Mouse (Mus musculus) hematopoietic stem cell, adult 5-6 weeks (primary cell): ENCODE data around the gene Wbp1. TPM values are rescaled to one million over a fixed set of nuclear protein-coding genes. Genes with fewer than 3 reads are reported as not detected.
A peak's percentile ranks its signal among the peaks of the same experiment; 100 is the strongest.

Source experiments
- ATAC-seq, 2 experiments: fragments of 125-278 bp in 1 of 2; replicated peaks in 1 of 2; 2 replicates each; pipeline ENCODE4 v1.8.0; 2016 to 2017; ENCODE audit warnings: inconsistent platforms in 2 of 2, mild to moderate bottlenecking in 2 of 2, moderate number of reproducible peaks in 2 of 2, low read depth in 1 of 2, moderate TSS enrichment in 1 of 2; ENCODE audit not compliant: low FRiP score in 2 of 2, poor library complexity in 2 of 2, severe bottlenecking in 2 of 2, insufficient read depth in 1 of 2, low TSS enrichment in 1 of 2
- total RNA-seq: library from RNA; stranded (forward); fragments of 172-1452, 232-1000 nt; gene quantifications from 2 replicates; pipeline ENCODE4 v1.2.3, GENCODE M21; 2017

Wbp1 gene
- total RNA-seq, 1 experiment from 2014 or later, result 226 TPM

GRCm38 (mm10) chr6:83103130-83103650 is 18.2 kb downstream of the Wbp1 start:
- ATAC-seq, result no peak

GRCm38 (mm10) chr6:83101688-83102556 is 19.4 kb downstream of the Wbp1 start:
- peak; percentile 66 to 75 for ATAC-seq

- peak; percentile 85 to 87 for ATAC-seq
Measured at GRCm38 (mm10) chr6:83101316-83101687, 20.1 kb downstream of the Wbp1 start, which contains the start of the genes Ccdc142 and Gm42688. Gene Ccdc142, plus strand, starts transcription at chr6:83101601. Gene Gm42688, plus strand, starts transcription at chr6:83101617.

- no peak for ATAC-seq
Measured at GRCm38 (mm10) chr6:83098411-83098810, 22.9 kb downstream of the Wbp1 start.

GRCm38 (mm10) chr6:83095968-83096367 is 25.4 kb downstream of the Wbp1 start:
- no peak for ATAC-seq

GRCm38 (mm10) chr6:83092416-83093127 is 28.8 kb downstream of the Wbp1 start:
- ATAC-seq, result peak in 1 of 2 experiments; percentile 37; a peak in 1 of 4 replicates

- ATAC-seq, result no peak
Measured at GRCm38 (mm10) chr6:83087926-83088260, 33.5 kb downstream of the Wbp1 start.

GRCm38 (mm10) chr6:83087205-83087925 is 34.0 kb downstream of the Wbp1 start:
- ATAC-seq, result no peak; a peak in 1 of 4 replicates

GRCm38 (mm10) chr6:83086121-83087035 is 35.0 kb downstream of the Wbp1 start, which contains the start of gene Lbx2:
Gene Lbx2, plus strand, starts transcription at chr6:83086367.
- ATAC-seq, result peak; percentile 37 to 51; a peak in 3 of 4 replicates

GRCm38 (mm10) chr6:83084477-83084876 is 36.9 kb downstream of the Wbp1 start:
- ATAC-seq, result no peak

- ATAC-seq, result no peak
Measured at GRCm38 (mm10) chr6:83083497-83083896, 37.9 kb downstream of the Wbp1 start.

- ATAC-seq, result no peak
Measured at GRCm38 (mm10) chr6:83080210-83080609, 41.1 kb downstream of the Wbp1 start.

GRCm38 (mm10) chr6:83078324-83078858 is 43.0 kb downstream of the Wbp1 start:
- ATAC-seq, result peak; percentile 89 to 94

GRCm38 (mm10) chr6:83077630-83078323 is 43.6 kb downstream of the Wbp1 start, which contains the start of gene Pcgf1:
Gene Pcgf1, plus strand, starts transcription at chr6:83077869.
- peak; percentile 4 to 30; a peak in 3 of 4 replicates for ATAC-seq

- ATAC-seq, result no peak
Measured at GRCm38 (mm10) chr6:83074979-83075378, 46.4 kb downstream of the Wbp1 start.

GRCm38 (mm10) chr6:83071220-83071619 is 50.1 kb downstream of the Wbp1 start:
- ATAC-seq, result no peak
